Mouse (Mus musculus): ENCODE results near the gene Mmp7. TPM values are rescaled to one million over a fixed set of nuclear protein-coding genes. Genes with fewer than 3 reads are reported as not detected.
A peak's percentile ranks its signal among the peaks of the same experiment; 100 is the strongest.

Mmp7 gene
- polyA plus RNA-seq, 1 experiment = not detected

DNA sequence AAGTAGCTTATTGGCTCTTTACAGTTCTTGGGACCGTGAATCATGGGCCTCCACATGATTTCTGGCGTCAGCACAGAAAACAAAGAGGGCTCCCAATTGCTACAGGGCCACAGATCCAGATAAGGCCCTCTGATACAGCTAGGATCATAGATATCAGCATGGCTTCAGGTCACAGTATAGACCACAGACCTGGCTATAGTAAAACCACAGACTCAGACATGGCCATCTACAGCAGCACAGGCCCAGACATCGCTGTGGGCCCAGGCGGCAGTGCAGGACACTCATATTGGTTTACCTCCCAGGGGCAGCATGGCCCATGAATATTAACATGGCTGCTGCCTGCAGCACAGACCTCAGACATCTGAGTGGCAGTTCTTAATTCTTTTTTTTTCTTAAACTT is 37.1 kb downstream of the Mmp7 start:
- DNase-seq (ENCODE audit: extremely low spot score in 1 of 2, low spot score in 1 of 2) = no peak

DNA sequence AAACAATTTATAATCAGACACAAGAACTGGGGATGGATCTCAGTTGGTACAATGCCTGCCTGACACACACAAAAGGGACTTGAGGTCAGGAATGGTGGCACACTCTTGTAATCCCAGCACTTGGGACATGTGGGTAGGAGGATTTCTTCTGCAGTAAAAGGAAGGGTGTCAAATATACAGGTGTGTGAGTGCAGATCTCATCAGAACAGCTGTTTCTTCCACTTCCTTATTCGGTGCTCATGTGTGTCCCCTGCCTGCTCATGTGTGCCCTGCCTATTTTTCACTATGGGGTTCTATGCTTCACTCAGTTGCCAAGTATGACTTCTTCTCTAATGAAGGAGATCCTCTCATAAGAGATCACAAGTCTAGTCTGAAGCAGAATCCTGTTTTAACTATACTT is 50.8 kb downstream of the Mmp7 start:
- no peak for DNase-seq (ENCODE audit: extremely low spot score in 1 of 2, low spot score in 1 of 2)

DNA sequence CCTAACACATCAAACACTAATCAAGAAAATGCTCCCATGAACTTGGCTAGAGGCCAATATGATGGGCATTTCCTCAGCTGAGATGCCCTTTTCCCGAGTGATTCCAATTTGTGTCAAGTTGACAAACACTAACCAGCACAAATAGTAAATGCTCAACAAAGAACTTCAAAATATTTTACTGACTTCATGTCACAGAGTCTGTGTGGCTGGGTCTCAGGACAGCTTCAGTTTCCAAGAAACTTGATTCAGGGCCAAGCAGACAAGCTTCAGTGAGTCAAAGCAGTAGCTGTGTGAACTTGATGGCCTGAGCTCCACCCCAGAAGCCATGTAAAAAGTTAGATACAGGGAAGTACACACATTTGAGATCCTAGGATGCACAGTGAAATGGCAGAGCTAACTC is 52.3 kb downstream of the Mmp7 start:
- DNase-seq (ENCODE audit: extremely low spot score in 1 of 2, low spot score in 1 of 2) = no peak

DNA sequence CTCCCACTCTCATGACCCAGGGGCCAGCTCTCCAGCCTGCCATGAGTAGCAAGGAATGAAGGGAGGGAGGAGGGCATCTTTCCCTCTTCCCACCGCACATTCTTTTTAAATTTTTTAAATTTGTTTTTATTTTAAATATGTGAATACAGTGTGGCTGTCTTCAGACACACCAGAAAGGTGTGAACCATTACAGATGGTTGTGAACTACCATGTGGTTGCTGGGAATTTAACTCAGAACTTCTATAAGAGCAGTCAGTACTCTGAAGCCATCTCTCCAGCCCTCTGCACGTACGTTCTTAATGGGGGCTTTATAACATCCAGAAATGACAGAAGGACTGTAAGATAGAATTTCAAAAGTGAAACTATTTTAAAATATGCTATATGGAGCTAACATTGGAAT is 57.0 kb downstream of the Mmp7 start:
- peak in 1 of 2 experiments; percentile 10 for DNase-seq (ENCODE audit: extremely low spot score in 1 of 2, low spot score in 1 of 2)

Other genes starting within 250 kb of the Mmp7 start
- not detected in 2 replicates for gene Mmp3, start 246.3 kb upstream of the Mmp7 start, polyA plus RNA-seq (2012; rRNA removed)
- not detected in 2 replicates for gene Mmp10, start 189.7 kb upstream of the Mmp7 start, polyA plus RNA-seq (2012; rRNA removed)
- gene Mmp8, start 133.6 kb upstream of the Mmp7 start, polyA plus RNA-seq (2012; rRNA removed) = 0.04 TPM in 1 of 2 replicates, not detected in the other
- gene Mmp27, start 120.7 kb upstream of the Mmp7 start, polyA plus RNA-seq (2012; rRNA removed) = not detected in 2 replicates
- not detected in 2 replicates for gene Mmp20, start 63.9 kb upstream of the Mmp7 start, polyA plus RNA-seq (2012; rRNA removed)
- 15.5 and 16.6 TPM in 2 replicates for gene Tmem123, start 72.0 kb downstream of the Mmp7 start, polyA plus RNA-seq (2012; rRNA removed)
- gene Birc2, start 145.0 kb downstream of the Mmp7 start, polyA plus RNA-seq (2012; rRNA removed) = 29.0 and 30.6 TPM in 2 replicates
- 2.4 and 3.5 TPM in 2 replicates for gene Birc3, start 181.1 kb downstream of the Mmp7 start, polyA plus RNA-seq (2012; rRNA removed)